Mouse (Mus musculus): ENCODE results near the gene Cd96. TPM values are rescaled to one million over a fixed set of nuclear protein-coding genes. Genes with fewer than 3 reads are reported as not detected.

Gene Cd96
- total RNA-seq, 2 experiments from 2014 or later: not detected

DNA sequence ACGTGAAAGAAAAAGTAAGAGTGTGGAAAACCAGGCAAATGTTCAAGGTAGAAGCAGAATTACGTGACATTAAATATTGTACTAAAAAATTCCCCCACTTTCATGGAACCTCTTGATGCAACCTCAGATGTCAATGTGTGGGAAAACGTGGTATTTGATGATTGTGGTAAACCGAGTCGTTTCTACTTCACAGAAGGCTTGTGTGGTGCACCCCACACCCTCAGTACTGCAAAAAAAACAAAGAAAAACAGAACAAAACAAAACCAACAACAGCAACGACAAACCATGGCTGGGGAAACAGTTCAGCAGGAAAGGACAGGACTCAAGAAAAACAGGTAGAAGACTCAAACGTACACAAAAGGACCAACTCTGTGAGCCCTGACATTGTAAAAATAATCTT is 121.8 kb downstream of the Cd96 start:
- DNase-seq: no peak
- intact Hi-C loops (cut with DNase I): no loop called here

- no peak for DNase-seq
- intact Hi-C loops (cut with DNase I): no loop called here
These were observed 129.0 kb downstream of the Cd96 start for GRCm38 (mm10) chr16:45990901-45991676.

GRCm38 (mm10) chr16:45986236-45986635 is 133.8 kb downstream of the Cd96 start:
- intact Hi-C loops (cut with DNase I): no loop called here
- no peak for DNase-seq

Other genes starting within 250 kb of the Cd96 start
- gene Phldb2, start 166.7 kb downstream of the Cd96 start, total RNA-seq (2021): 1 to 10 TPM; 6.1 to 8.1 TPM
- under 1 TPM; 0.22 to 0.26 TPM for gene Plcxd2, start 110.0 kb downstream of the Cd96 start, total RNA-seq (2021)
- gene Gm4737, start 34.8 kb upstream of the Cd96 start, total RNA-seq (2021): 10 to 100 TPM; 12.5 to 17.5 TPM

Data from gastrocnemius, postnatal 36 days (tissue).